Mouse (Mus musculus) stomach, embryonic 14.5 days (tissue): Measurements from ENCODE around the gene Agbl1. TPM values are rescaled to one million over a fixed set of nuclear protein-coding genes. Genes with fewer than 3 reads are reported as not detected.

Source experiments
- ATAC-seq: fragments of 200-750 bp; cut with Nextera tagmentation; 2 replicates; pipeline ENCODE4 v1.8.0; 2017; ENCODE audit warnings: low read depth, moderate TSS enrichment; ENCODE audit not compliant: insufficient number of reproducible peaks, insufficient read depth, low FRiP score
- H3K27ac ChIP-seq: fragments of 300-500 bp; sonication (generic); 2 replicates; pipeline ENCODE4 v1.5.1; 2014; ENCODE audit warnings: mild to moderate bottlenecking, low read length, moderate library complexity, mixed read lengths
- H3K27me3 ChIP-seq: fragments of 300-500 bp; sonication (generic); 2 replicates; pipeline ENCODE4 v1.6.1; 2014; ENCODE audit warnings: low read length, control low read depth, mixed read lengths; ENCODE audit not compliant: control insufficient read depth, insufficient read depth
- H3K36me3 ChIP-seq: fragments of 300-500 bp; sonication (generic); 2 replicates; pipeline ENCODE4 v1.6.1; 2014; ENCODE audit warnings: mild to moderate bottlenecking, control low read depth, low read length, moderate library complexity, mixed read lengths; ENCODE audit not compliant: control insufficient read depth, insufficient read depth
- H3K4me1 ChIP-seq: fragments of 300-500 bp; sonication (generic); 2 replicates; pipeline ENCODE4 v1.6.1; 2014; ENCODE audit warnings: low read length, control low read depth, mixed read lengths; ENCODE audit not compliant: control insufficient read depth, insufficient read depth
- H3K4me2 ChIP-seq: fragments of 300-500 bp; sonication (generic); replicated peaks from 2 replicates; pipeline ENCODE4 v1.6.1; 2014; ENCODE audit warnings: low read depth, low read length, control low read depth
- H3K4me3 ChIP-seq: fragments of 300-500 bp; sonication (generic); 2 replicates; pipeline ENCODE4 v1.5.1; 2014; ENCODE audit warnings: low read depth, low read length, control low read depth
- H3K9ac ChIP-seq: fragments of 300-500 bp; sonication (generic); replicated peaks from 2 replicates; pipeline ENCODE4 v1.6.1; 2014; ENCODE audit warnings: low read depth, mild to moderate bottlenecking, control low read depth, low read length, moderate library complexity, mixed read lengths
- H3K9me3 ChIP-seq: fragments of 300-500 bp; sonication (generic); 2 replicates; pipeline ENCODE4 v1.6.1; 2016; ENCODE audit warnings: low read depth, low read length, control low read depth; ENCODE audit not compliant: control insufficient read depth
- WGBS: fragments of 180-500 bp; shearing (Covaris S2); extraction: QIAGEN DNeasy Blood & Tissue Kit; methylation state at CpG from one replicate; pipeline ENCODE4 v1.1.7; 2014; 5-methylcytosine and 5-hydroxymethylcytosine counted together
- polyA plus RNA-seq: library from polyadenylated mRNA; unstranded; fragments of >200 nt; fragmentation: Nextera tagmentation; extraction: Ambion mirVana; gene quantifications from 2 replicates; pipeline ENCODE4 v1.2.1, GENCODE M21; 2014

Gene Agbl1
- polyA plus RNA-seq, 1 experiment from 2014 or later, result not detected

DNA sequence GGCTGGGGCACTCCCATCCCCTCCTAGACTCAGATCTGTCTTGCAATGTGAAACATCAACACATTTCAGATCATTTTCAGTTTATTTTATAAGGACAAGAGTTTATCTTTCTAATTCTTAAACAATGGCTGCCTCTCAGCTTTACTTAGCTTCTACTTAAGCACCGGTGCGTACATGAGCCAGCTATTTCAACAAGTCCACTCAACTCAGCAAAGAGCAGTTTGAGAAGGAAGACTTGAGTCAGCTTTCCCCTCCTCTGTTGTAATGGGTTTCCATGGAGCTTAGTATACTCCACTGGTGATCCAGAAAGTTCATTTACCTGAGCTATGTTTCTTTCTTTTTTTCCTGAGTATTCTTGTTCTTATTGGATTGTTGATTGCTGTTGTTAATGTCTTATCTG lies 905.2 kb downstream of the Agbl1 start:
- Histone ChIP-seq H3K9ac (no peak overlapping the region), H3K4me3 (no peak overlapping the region), H3K9me3 (no peaks in the 10 kb centered on the region), H3K27ac (no peak overlapping the region), H3K4me2 (no peak overlapping the region), H3K27me3 (no peaks in the 10 kb centered on the region), H3K36me3 (no peaks in the 10 kb centered on the region), H3K4me1 (no peaks in the 10 kb centered on the region)
- 84% methylated on average over 2 of the region's 2 CpGs for WGBS
- no peak for ATAC-seq

DNA sequence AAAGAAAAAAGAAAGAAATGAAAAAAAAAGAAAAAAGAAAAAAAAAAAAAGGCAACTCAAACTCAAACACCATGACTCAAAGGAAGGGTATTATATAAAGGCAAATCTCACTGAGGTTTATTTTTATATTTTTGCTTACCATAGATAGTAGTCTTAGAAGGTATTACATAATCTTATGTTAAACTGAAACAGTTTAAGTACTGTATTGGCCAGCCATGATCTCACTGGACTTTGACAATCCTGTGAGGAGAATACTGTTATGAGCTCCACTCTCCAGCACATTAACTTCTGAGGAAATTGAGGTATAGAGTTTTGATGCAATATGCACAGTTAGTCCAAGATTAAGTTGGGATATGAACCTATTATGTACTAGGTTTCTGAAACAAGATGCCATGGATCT lies 909.0 kb downstream of the Agbl1 start:
- Histone ChIP-seq H3K27me3 (no peaks in the 10 kb centered on the region), H3K9me3 (no peaks in the 10 kb centered on the region), H3K9ac (no peak overlapping the region), H3K4me3 (no peak overlapping the region), H3K36me3 (no peaks in the 10 kb centered on the region), H3K4me1 (no peaks in the 10 kb centered on the region), H3K27ac (no peak overlapping the region), H3K4me2 (no peak overlapping the region)
- no peak for ATAC-seq

DNA sequence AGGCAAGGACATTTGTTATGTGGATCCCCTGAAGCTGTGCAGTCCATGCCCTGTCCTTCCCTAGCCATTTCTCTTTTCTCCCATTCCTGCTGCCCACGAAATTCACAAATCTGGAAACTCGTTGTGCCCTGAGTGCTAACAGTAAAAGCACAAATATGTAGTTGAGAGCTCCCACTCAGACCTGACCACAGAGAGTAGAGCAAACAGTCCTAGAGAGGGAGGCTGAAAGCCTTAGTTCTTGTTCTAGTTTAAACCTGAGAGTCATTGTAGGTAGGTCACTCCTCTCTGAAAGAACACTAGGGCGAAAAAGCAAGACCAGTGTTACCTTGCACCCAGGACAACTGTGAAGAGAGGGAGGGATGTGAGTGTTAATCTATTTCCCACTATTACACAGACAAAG lies 917.8 kb downstream of the Agbl1 start:
- no peaks in the 10 kb centered on the region for H3K9me3 ChIP-seq
- no peak overlapping the region for H3K4me3 ChIP-seq
- no peak overlapping the region for H3K27ac ChIP-seq
- no peak for ATAC-seq
- H3K4me1 ChIP-seq, result no peaks in the 10 kb centered on the region
- no peaks in the 10 kb centered on the region for H3K36me3 ChIP-seq
- no peaks in the 10 kb centered on the region for H3K27me3 ChIP-seq
- no peak overlapping the region for H3K9ac ChIP-seq
- no peak overlapping the region for H3K4me2 ChIP-seq
- 56% methylated on average over 3 of the region's 3 CpGs for WGBS

DNA sequence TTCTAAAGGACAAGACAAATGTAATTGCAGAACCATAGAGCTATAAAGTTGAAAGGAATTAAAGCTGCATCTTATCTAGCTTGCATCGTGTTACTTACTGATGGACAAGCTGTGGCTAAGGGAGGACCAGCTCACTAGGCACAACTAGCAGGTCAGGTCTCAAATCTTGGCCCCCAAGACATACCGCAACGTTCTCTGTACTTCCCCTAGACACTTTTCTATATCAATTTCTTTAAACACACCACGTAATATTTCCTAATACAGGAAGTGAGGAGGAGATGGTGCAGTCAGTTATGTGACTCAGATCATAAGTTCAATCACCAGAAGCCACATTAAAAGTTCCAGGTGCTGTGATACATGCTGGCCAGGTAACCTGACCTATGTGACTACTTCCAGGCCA lies 919.1 kb downstream of the Agbl1 start:
- Histone ChIP-seq H3K9me3 (no peaks in the 10 kb centered on the region), H3K36me3 (no peaks in the 10 kb centered on the region), H3K9ac (no peak overlapping the region), H3K4me3 (no peak overlapping the region), H3K4me1 (no peaks in the 10 kb centered on the region), H3K27me3 (no peaks in the 10 kb centered on the region), H3K4me2 (no peak overlapping the region), H3K27ac (no peak overlapping the region)
- no peak for ATAC-seq
- 76% methylated on average over 4 of the region's 4 CpGs for WGBS

- Histone ChIP-seq H3K9ac (no peak overlapping the region), H3K4me2 (no peak overlapping the region), H3K36me3 (no peaks in the 10 kb centered on the region), H3K4me1 (no peaks in the 10 kb centered on the region), H3K27me3 (no peaks in the 10 kb centered on the region), H3K9me3 (no peaks in the 10 kb centered on the region), H3K4me3 (no peak overlapping the region), H3K27ac (no peak overlapping the region)
- 77% methylated on average over 2 of the region's 2 CpGs for WGBS
- no peak for ATAC-seq
Measured at GRCm38 (mm10) chr7:77149846-77150245, 920.2 kb downstream of the Agbl1 start.

GRCm38 (mm10) chr7:77152393-77152792 lies 922.7 kb downstream of the Agbl1 start:
- Histone ChIP-seq H3K4me1 (no peaks in the 10 kb centered on the region), H3K27me3 (no peaks in the 10 kb centered on the region), H3K4me3 (no peak overlapping the region), H3K9me3 (no peaks in the 10 kb centered on the region), H3K4me2 (no peak overlapping the region), H3K9ac (no peak overlapping the region), H3K27ac (no peak overlapping the region), H3K36me3 (no peaks in the 10 kb centered on the region)
- WGBS, result 29% methylated on average over 3 of the region's 3 CpGs
- no peak for ATAC-seq

- H3K9ac ChIP-seq, result no peak overlapping the region
- ATAC-seq, result no peak
- H3K4me3 ChIP-seq, result no peak overlapping the region
- no peaks in the 10 kb centered on the region for H3K27me3 ChIP-seq
- no peak overlapping the region for H3K27ac ChIP-seq
- no peaks in the 10 kb centered on the region for H3K4me1 ChIP-seq
- 21% methylated on average over 1 of the region's 1 CpGs for WGBS
- no peak overlapping the region for H3K4me2 ChIP-seq
- no peaks in the 10 kb centered on the region for H3K36me3 ChIP-seq
- no peaks in the 10 kb centered on the region for H3K9me3 ChIP-seq
Measured at GRCm38 (mm10) chr7:77152909-77153308, 923.2 kb downstream of the Agbl1 start.

DNA sequence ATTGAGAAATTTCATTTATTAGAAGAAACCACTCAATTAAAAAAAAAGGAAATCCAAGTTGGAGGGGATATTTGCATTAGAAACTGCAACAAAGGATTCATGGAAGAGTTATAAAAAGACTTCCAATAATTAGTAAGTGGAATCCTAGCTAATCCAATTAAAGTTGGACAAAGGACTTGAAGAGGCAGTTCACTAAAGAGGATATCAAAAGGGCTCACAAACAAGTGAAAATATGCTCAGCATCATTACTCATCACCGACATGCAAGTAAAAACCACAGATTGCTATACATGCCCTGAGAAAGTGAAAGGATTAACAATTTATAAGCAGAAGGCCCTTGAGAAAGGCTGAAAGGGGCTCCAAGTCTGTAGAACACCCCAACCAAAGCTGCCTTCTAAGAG lies 935.2 kb downstream of the Agbl1 start:
- Histone ChIP-seq H3K9ac (no peak overlapping the region), H3K27ac (no peak overlapping the region), H3K27me3 (no peaks in the 10 kb centered on the region), H3K4me3 (no peak overlapping the region), H3K4me2 (no peak overlapping the region), H3K9me3 (no peaks in the 10 kb centered on the region), H3K36me3 (no peaks in the 10 kb centered on the region), H3K4me1 (no peaks in the 10 kb centered on the region)
- 84% methylated on average over 1 of the region's 1 CpGs for WGBS
- no peak for ATAC-seq
